Mouse (Mus musculus) cerebellum, adult 2 months (tissue): ENCODE data around the gene Lyrm9. TPM values are rescaled to one million over a fixed set of nuclear protein-coding genes. Genes with fewer than 3 reads are reported as not detected.
A peak's percentile ranks its signal among the peaks of the same experiment; 100 is the strongest.

Source experiments
- DNase-seq, 2 experiments: peaks; one replicate each; pipeline ENCODE4 v3.0.0; 2021
- H3K27ac ChIP-seq: fragments of 200-500 bp; 2 replicates; pipeline ENCODE4 v1.5.1; 2012; ENCODE audit warnings: low read length, control low read depth, inconsistent platforms; ENCODE audit not compliant: insufficient read depth
- H3K27me3 ChIP-seq: fragments of 200-500 bp; 2 replicates; pipeline ENCODE4 v1.6.1; 2012; ENCODE audit warnings: inconsistent platforms, mild to moderate bottlenecking, low read length, moderate library complexity; ENCODE audit not compliant: control insufficient read depth, insufficient read depth
- H3K4me1 ChIP-seq: fragments of 200-500 bp; 2 replicates; pipeline ENCODE4 v1.6.1; 2011; ENCODE audit warnings: low read length; ENCODE audit not compliant: control insufficient read depth, insufficient read depth
- H3K4me3 ChIP-seq: fragments of 200-500 bp; replicated peaks from 2 replicates; pipeline ENCODE3; 2011; ENCODE audit warnings: mild to moderate bottlenecking, low read depth, low read length, control low read depth; ENCODE audit not compliant: insufficient read depth
- CTCF ChIP-seq: fragments of 200-500 bp; IDR thresholded peaks from 2 replicates; pipeline ENCODE4 v1.5.1; 2011; ENCODE audit warnings: low read depth, mild to moderate bottlenecking, control low read depth, low read length, moderate library complexity, borderline replicate concordance; ENCODE audit not compliant: insufficient read depth
- POLR2A ChIP-seq: fragments of 200-500 bp; IDR thresholded peaks from 2 replicates; pipeline ENCODE4 v1.6.1; 2011; ENCODE audit warnings: low read length, control low read depth, borderline replicate concordance; ENCODE audit not compliant: insufficient read depth
- WGBS: fragments of 180-500 bp; shearing (Covaris S2); methylation state at CpG from one replicate; pipeline ENCODE4 v1.1.7; 2018; 5-methylcytosine and 5-hydroxymethylcytosine counted together
- polyA plus RNA-seq: library from polyadenylated mRNA; depleted of rRNA; stranded (reverse); fragments of >200 nt; gene quantifications from 2 replicates; pipeline ENCODE4 v1.2.3, GENCODE M21; 2012

The Lyrm9 gene
- polyA plus RNA-seq, 1 experiment = 22.6 TPM

DNA sequence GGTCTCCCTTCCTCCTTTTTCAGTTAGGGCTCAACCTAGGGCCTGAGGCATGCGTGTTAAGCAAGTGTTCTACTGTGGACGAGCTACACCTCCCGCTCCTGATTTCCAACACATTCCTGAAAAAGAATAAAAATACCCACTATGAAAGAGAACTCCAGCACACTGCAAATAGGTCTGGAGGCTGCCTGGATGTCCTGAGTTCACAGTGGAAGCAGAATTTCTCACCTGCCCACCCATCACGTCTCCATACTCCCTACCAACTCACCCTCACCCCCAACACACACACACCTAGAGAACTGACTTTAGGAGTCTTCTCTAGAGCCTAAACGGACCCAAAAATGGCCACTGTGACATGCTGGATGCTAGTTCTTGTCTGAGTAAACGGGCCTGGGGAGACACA lies 21.8 kb upstream of the Lyrm9 start:
- no peak for DNase-seq
- Histone ChIP-seq H3K4me3 (no peak overlapping the region), H3K27ac (no peak overlapping the region), H3K4me1 (peaks cover 8% of the 10 kb centered on the region), H3K27me3 (no peaks in the 10 kb centered on the region)
- TF ChIP-seq CTCF = no peak
- no peak for TF ChIP-seq POLR2A
- 95% methylated on average over 6 of the region's 6 CpGs for WGBS

DNA sequence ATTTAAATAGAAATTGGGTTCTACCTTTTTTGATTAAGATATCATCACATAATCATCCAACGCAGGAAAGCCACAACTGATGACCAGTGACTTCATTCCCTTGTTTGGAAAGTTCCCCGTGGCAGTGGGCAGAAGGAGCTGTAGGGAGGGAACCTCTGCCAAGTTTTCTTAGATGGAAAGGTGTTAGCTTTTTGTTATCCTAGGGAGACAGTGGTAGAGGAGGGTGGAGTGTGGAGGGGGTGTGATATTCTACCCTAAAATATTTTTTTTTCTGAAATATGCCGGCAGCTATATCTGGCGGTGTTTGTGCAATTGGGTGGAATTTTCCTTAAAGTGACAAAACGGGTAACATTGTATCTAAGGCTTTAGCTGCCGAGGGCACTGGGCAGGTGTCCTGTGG lies 21.2 kb upstream of the Lyrm9 start:
- Histone ChIP-seq H3K4me1 (peaks cover 8% of the 10 kb centered on the region), H3K27me3 (no peaks in the 10 kb centered on the region), H3K27ac (no peak overlapping the region), H3K4me3 (no peak overlapping the region)
- DNase-seq = no peak
- TF ChIP-seq CTCF = no peak
- no peak for TF ChIP-seq POLR2A
- WGBS = 42% methylated on average over 6 of the region's 6 CpGs

DNA sequence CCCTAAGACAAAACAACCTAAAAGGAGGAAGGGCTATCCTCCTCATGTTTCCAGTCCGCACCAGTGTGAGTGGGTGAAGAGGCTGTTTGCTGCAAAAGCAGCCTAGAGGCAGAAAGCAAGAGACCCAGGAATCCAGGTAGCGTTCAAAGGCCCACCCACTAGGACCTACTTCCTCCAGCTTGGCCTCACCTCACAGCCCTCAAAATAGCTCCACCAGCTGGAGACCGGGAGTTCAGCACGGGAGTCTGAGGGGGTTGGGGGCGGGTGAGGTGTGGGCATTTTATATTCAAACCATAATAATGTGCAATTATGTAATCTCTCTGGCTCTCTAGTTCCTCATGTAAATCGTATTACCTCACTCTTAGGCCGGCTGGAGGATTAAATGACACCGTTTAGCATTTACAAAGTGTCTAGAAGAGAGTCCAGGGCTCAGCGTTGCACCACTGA lies 20.7 kb upstream of the Lyrm9 start:
- Histone ChIP-seq H3K27ac (no peak overlapping the region), H3K4me1 (peaks cover 8% of the 10 kb centered on the region), H3K27me3 (no peaks in the 10 kb centered on the region), H3K4me3 (no peak overlapping the region)
- WGBS = 48% methylated on average over 9 of the region's 9 CpGs
- TF ChIP-seq POLR2A (no peak), CTCF (no peak)
- no peak for DNase-seq

DNA sequence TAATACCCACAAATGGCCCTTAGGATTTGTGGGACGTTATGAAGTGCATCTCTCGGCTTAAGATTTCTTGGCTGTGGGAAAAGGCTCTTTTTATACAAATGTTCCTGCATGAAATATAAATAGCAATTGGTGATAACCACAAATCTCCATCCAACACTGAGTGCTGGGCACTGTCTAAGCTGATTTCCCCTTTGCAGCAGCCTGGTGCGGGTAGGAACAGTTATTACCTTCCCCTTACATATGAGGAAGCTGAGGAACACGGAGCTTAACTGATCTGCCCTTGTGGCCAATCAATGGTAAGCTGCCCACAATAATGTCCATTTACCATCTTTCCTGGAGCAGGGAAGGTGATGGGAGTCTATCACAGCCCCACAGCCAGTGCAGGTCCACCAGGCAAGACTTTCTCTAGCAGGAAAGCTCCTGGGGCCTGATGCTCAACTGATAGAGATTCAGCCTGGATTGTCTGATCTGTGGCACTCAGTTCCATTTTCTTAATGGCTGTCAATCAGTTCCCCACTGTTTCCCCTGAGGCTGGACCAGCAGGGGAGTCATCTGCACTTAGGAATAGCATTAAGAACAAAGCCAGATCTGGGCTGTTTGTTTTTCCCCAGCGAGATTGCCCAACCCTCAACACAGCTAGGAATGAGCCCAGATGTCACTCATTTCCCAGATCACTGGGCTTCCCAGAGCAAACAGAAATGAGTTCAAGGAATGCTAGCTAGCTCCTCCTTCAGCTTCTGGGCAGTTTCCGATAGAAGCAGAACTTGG lies 18.9 kb upstream of the Lyrm9 start:
- Histone ChIP-seq H3K4me3 (no peak overlapping the region), H3K27me3 (no peaks in the 10 kb centered on the region; the same call in 1 of the 2 replicates), H3K4me1 (peaks cover 8% of the 10 kb centered on the region), H3K27ac (no peak overlapping the region)
- 69% methylated on average over 6 of the region's 6 CpGs for WGBS
- no peak for DNase-seq
- TF ChIP-seq CTCF (no peak), POLR2A (no peak)

DNA sequence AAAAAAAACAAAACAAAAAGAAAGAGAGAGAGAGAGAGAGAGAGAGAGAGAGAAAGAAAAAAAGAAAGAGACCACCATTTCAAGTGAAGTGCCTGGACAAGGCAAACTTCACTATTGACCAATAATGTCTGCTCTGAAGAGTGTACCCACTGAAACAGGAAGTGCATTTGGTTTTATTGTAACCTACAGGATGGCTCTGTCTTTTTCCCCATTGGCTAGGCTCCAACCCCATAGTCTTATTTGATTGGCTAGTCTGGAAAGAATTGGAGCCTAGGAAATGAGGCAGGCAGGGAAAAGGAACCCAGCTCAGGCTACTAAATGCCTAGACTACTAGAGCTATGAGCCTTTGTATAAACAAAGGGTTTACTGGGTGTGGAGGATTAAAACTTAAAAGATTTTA lies 17.0 kb upstream of the Lyrm9 start:
- TF ChIP-seq CTCF (no peak), POLR2A (no peak)
- no peak for DNase-seq

DNA sequence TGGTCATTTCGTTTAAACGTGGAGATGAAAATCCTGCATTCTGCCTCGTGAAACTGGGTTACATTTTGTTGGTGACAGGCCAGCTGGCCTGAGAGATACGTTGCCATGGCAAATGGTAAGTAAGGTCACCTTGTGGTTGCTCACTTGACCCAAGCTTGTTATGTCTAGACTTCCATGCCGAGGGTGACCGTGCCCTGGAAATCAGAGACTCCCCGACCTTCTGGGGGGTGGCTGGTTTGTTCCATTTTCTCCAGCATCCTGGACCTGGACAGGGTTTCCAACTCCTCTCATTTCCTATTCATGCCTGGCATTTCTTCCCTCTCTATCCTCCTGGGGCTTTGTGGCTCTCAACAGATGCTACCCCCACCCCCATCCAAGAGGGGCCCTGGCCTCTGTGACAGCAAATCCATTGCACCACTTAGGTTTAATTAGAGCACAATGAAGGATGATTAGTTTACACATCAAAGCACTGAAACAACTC lies 11.9 kb upstream of the Lyrm9 start:
- TF ChIP-seq POLR2A (no peak), CTCF (no peak)
- H3K27me3 ChIP-seq = no peaks in the 10 kb centered on the region; the same call in 1 of the 2 replicates
- peak in 1 of 2 experiments; percentile 31 for DNase-seq
- H3K27ac ChIP-seq = no peak overlapping the region
- H3K4me3 ChIP-seq = no peak overlapping the region
- 19% methylated on average over 7 of the region's 7 CpGs for WGBS
- H3K4me1 ChIP-seq = no peaks in the 10 kb centered on the region

More for the DNA sequence above, 17.0 kb upstream of the Lyrm9 start:
- Histone ChIP-seq H3K27ac (no peak overlapping the region), H3K27me3 (no peaks in the 10 kb centered on the region; the same call in 1 of the 2 replicates), H3K4me3 (no peak overlapping the region), H3K4me1 (peaks cover 8% of the 10 kb centered on the region)

DNA sequence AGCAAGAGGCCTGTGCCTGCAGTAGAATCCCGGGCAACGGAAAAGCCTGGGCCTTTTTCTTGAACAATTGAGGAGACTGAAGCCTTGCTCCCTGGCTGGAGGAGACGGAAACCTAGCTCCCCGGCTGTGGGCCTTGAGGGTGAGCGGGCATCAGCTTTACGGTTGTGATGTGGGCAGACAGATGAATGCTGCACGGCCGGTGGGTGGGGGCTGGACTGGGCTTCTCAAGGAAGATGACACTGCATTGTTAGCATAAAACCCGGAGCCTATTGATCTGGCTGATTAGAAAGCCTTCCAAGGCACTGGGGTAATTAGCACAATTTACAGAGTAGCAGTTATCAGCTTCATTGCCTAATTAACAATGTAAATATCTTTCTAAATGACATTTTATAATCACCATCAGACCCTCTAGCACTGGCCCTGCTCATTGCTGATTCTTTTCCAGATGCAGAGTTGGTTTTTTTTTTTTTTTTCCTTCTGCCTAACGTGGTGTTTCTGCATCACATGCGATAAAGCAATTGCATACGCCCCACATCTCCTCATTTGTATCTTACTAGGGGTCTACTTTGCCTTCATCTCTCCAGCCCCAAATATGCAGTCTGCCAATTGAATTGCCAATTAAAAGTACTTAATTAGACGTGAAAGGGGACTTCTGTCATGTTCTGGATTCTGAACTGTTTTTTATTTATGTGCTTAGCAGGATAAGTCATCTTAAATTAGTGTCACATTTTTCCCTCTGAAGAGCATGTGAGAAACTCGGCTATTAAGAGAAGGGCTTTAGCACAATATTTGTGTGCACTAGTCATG lies 10.2 kb upstream of the Lyrm9 start:
- no peak overlapping the region for H3K4me3 ChIP-seq
- no peak for TF ChIP-seq CTCF
- no peak for TF ChIP-seq POLR2A
- no peak overlapping the region for H3K27ac ChIP-seq
- no peaks in the 10 kb centered on the region for H3K4me1 ChIP-seq
- no peaks in the 10 kb centered on the region; the same call in 1 of the 2 replicates for H3K27me3 ChIP-seq
- WGBS = 61% methylated on average over 14 of the region's 14 CpGs
- DNase-seq = no peak
